Mouse (Mus musculus): ENCODE measurements around the gene Setd5.

DNA sequence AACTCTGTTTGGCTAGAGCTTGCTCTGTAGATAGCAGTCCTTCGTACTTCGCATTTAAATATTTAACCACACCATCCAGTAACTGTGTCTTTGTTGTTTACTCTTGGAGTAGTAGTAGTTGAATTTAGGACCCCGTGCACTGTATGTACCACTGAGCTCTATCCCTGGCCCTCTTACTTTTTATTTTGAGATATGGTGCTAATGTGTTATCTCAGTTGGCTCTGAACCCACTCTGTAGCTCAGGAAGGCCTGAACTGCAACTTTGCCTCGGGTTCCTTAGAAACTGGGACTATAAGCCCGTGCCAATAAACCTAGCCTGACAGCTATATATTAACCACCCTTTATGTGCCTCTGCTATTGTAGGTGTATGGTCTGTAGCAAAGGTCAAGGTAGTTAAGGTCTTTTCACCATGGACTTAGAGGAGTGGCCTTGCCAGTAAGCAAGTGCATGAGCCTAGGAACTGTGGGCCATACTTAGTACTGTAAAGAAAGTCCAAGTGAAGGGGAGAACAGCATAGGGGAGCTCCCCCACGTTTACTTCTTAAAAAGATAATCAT lies 22.5 kb upstream of the Setd5 start:
- no peak for TF ChIP-seq CTCF (IDR thresholded peaks at IDR 0.05; ENCODE audit: borderline replicate concordance, extremely low read depth, insufficient read depth, insufficient read length)
- TF ChIP-seq POLR2A (IDR thresholded peaks at IDR 0.05; ENCODE audit: borderline replicate concordance, extremely low read depth, insufficient read depth, insufficient read length, poor library complexity, severe bottlenecking): no peak

Data from brain, embryonic 14.5 days (tissue).